Mouse (Mus musculus) testis, adult 10 weeks (tissue): Measurements from ENCODE around the gene Cdc42ep1. TPM values are rescaled to one million over a fixed set of nuclear protein-coding genes. Genes with fewer than 3 reads are reported as not detected.

Experiments
- polyA plus RNA-seq: library from polyadenylated mRNA; stranded (reverse); fragments of 350-450 nt; fragmentation: Illumina TruSeq; extraction: RNeasy Lipid Tissue Mini Kit (QIAGEN cat#74804); gene quantifications from one replicate; pipeline ENCODE4 v1.2.3, GENCODE M21; 2014; ENCODE audit warnings: low read depth, low replicate concordance

Cdc42ep1 gene
- 0.07 TPM for polyA plus RNA-seq

DNA sequence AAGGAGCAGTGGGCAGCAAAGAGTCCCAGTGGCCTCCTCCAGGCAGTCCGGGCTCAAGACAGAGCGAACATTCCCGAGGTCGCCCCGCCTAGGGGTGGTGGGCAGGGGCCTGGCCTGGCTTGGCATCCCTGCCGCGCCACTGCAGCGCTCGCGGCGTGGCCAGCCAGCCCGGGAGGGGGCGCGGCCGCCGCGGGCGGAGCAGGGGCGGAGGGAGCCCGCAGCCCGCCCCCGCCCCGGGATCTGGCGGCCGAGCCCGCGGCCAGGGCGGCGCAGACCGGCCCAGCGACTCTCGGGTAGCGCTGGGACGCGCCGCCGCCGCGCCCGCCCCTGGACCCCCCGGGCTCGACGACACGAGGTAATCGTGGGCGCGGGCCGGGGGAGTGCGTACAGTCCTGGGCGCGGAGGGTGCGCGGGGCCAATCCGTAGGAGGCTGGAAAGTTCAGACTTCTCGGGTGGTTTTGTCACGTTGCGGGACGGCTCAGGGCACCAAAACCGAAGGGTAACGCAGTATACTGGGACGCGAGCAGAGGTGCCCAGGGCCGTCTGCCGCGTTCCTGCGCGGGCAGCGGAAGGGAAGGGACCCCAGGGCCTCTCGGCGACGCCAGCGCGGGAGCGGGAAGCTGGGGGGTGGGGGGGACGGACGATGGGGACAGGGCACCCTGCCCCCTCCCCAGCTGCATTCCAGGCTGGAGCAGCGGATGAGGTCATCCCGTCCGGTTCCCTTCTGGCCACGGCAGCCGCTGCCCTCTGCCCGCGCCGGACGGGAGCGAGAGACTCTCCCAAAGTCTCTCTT lies at the start of gene Cdc42ep1:
Cdc42ep1 (plus strand) TSS at position 254 of the 793 bp plus-strand sequence.

DNA sequence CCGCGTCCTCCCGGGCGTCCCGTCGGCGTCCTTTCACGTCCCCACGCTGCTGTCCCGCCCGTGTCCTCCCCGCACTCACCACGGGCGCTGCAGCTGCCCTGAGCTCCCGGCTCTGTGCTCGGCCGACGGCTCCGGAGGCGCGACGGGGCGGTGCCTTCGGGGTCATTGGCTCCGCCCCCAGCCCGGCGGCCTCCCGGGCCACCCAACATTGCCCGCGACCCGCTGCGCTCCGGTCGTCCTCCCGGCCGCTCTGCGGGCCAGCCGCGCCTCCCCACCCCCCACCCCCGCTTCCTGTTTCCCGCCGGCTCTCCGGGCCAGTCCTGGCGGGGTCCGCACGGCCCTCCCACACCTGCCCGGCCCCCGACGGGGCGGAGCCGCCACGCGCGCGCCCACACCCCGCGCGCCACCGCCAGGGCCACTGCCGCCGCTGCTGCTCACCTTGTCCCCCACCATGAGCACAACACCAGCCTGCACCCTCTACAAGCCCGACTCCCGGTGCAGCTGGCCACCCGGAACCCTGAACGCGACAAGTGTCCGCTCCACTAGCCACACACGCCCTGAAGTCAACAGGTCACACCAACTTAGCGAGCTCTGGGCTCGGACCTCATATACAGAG lies 39.5 kb upstream of the Cdc42ep1 start, which contains the start of gene Card10:
Card10 (minus strand) TSS at position 267 of the 616 bp plus-strand sequence.

DNA sequence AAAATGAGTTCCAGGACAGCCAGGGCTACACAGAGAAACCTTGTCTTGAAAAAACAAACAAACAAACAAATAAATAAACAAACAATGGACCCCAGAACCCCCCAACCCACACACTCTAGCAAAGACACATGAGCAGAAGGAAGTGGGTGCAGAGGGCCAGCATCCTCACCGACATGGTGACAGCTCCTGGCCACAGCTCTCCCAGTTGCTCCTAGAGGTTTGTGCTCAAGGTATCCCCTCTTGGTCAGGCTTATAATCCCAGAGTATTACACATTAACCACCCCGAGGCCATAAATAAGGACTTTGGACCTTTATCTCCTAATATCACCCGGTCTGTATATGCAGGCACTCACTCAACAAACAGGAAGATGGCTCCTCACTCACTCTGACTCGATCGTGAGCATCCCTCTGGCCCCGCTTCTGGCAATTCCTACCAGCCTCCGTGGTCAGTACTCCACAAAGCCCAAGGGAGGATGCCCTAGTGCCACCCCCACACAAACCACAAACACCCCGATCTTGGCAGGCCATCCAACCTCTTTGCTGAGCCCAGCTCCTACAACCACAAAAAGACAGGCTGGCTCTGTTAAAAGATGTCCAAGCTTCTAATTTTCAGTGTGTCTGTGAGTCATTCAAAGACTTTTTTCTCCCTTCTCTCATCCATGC lies 13.0 kb downstream of the Cdc42ep1 start, which contains the start of gene Lgals2:
Lgals2 (minus strand) TSS at position 227 of the 663 bp plus-strand sequence.

DNA sequence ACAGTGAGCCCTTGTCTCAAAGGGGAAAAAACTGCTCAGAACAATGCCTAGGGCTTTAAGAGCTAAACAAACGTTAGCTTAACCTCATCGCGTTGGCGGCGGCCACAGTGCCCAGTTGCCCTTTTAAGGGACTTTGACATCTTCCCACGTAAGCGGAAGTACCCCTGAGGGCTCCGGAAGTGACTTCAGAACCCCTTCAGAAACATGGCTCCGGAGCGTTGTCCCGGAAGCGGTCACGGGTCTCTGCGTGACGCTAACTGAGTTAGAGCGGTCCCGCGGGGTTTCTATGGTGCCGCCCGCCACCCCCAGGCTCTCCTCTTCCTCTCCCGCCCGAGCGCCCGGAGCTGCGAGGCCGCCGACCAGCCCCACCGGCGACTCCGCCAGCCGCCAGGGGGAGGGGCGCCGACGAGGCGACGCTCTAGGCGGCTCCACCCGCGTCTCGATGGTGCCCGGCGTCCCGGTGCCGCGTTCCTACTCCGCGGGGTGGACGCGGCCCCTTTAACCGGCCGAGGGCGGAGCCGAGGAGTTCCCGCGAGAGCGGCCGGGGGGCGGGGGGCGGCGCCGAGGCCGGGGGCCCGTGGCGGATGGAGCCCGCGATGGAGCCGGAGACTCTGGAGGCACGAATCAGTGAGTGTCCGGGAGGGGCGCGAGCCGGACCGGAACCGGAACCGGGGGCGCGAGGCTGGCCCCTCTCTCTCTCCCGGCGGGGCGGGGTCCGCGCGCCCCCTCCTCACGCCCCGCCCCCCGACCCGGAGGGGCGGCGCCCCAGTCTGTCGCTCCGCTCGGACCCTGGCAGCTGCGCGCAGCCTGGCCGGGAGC lies 34.8 kb downstream of the Cdc42ep1 start, which contains the start of gene Gga1:
Gga1 (plus strand) TSS at position 200 of the 819 bp plus-strand sequence.

DNA sequence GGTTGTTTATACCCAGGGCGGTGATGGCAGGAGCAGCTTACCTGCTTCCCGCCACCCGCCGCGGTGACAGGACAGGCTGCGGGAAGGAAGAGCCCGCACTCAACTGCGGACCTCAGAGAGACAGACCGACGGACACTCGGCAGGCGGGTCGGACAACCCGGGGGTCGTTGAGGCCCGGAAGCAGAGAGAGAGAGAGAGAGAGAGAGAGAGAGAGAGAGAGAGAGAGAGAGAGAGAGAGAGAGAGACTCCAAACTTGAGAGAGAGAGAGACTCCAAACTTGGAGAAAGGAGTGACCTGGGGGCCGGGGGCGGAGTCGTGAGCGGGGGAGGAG lies 57.0 kb downstream of the Cdc42ep1 start, which contains the start of gene Gm49510:
Gm49510 (plus strand) TSS at position 259 of the 331 bp plus-strand sequence.

DNA sequence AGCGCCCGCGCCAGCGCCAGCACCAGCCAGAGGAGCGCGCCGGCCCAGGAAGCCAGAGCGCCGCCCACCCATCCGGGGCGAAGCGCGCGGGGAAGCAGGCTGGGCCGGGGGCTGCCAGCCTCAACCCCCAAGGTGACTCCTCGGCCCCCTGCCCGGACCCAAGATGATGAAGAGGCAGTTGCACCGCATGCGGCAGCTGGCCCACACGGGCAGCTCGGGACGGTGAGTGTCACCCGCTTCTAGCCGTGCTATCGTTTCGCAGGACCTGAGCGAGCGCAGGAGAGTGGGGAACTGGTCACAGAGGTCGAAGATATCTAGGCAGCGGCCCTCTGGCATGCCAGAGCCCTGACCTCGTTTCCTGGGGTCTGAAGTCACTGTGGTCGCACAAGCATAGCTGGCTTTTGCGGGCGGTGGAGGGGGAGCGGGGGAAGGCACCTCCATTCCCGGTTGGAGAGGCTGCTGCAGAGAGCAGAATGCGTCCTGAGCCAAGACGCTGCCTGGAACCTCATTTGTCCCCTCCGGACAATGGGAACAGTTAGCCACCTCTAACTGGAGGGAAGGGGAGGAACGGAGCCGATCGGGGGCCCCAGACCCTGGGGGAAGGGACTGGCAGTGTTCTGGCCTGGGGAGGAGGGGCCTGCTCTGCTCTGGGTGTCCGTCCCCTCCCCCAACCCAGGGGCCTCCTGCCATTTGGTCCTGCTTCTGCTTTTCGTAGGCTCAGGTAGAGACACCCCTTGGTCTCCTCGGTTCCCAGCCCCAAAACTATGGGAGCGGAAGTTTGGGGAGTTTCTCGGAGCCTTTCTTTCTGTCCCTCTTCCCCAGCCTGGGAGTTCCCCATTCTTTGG lies 57.5 kb downstream of the Cdc42ep1 start, which contains the start of gene Sh3bp1:
Sh3bp1 (plus strand) TSS at position 29 of the 845 bp plus-strand sequence.

Other genes starting within 250 kb of the Cdc42ep1 start
- 0.32 TPM for gene Cyth4, start 245.6 kb upstream of the Cdc42ep1 start, polyA plus RNA-seq
- gene Elfn2, start 123.9 kb upstream of the Cdc42ep1 start, polyA plus RNA-seq = 0.27 TPM
- gene Mfng, start 69.1 kb upstream of the Cdc42ep1 start, polyA plus RNA-seq = not detected
- gene Card10, start 39.6 kb upstream of the Cdc42ep1 start, polyA plus RNA-seq = 0.15 TPM
- gene Lgals2, start 12.9 kb downstream of the Cdc42ep1 start, polyA plus RNA-seq = 0.45 TPM
- gene Gga1, start 34.6 kb downstream of the Cdc42ep1 start, polyA plus RNA-seq = 3.3 TPM
- not detected for gene Gm49510, start 57.0 kb downstream of the Cdc42ep1 start, polyA plus RNA-seq
- not detected for gene Sh3bp1, start 57.1 kb downstream of the Cdc42ep1 start, polyA plus RNA-seq
- gene Pdxp, start 71.3 kb downstream of the Cdc42ep1 start, polyA plus RNA-seq = 0.49 TPM
- 5.7 TPM for gene Lgals1, start 84.1 kb downstream of the Cdc42ep1 start, polyA plus RNA-seq
- 13.6 TPM for gene Nol12, start 92.3 kb downstream of the Cdc42ep1 start, polyA plus RNA-seq
- 0.59 TPM for gene Triobp, start 105.1 kb downstream of the Cdc42ep1 start, polyA plus RNA-seq
- gene H1f0, start 185.8 kb downstream of the Cdc42ep1 start, polyA plus RNA-seq = 11.0 TPM
- not detected for gene Galr3, start 199.3 kb downstream of the Cdc42ep1 start, polyA plus RNA-seq
- 16.7 TPM for gene Ankrd54, start 220.3 kb downstream of the Cdc42ep1 start, polyA plus RNA-seq
- 67.2 TPM for gene Eif3l, start 232.6 kb downstream of the Cdc42ep1 start, polyA plus RNA-seq